Mouse (Mus musculus): ENCODE results near the gene Tiam2. TPM values are rescaled to one million over a fixed set of nuclear protein-coding genes. Genes with fewer than 3 reads are reported as not detected.

Gene Tiam2
- total and polyA plus RNA-seq, 3 experiments: 0.42 to 1.9 TPM; not detected in 1

DNA sequence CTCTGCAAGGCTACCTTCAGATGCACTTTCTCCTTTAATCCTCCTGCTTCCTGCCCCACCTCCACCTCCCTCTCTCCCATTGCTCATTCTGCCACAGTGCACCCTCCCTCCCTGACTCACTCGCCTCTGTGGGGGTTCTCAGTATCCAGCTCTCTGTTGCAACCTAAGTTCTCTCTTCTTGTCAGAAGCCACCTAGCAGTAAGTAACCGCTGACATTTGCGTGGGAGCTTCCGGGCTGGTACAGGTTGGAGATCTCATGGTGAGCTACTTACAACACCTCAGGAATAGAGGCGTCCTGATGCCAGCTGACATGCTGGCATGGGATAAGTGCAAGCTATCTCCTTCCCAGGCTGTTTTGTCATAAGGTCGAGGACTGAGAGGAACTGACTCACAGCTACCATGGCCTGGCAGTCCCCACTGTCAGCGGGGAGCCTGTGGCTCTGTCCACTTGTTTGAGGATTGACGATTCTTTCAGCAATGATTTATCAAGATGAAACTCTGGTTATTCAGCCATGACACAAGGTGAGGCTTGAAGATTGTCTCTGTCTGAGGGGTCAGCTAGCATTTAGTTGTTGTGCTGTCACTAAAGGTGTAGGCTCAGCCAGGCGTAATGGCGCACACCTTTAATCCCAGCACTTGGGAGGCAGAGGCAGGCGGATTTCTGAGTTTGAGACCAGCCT, 164.0 kb downstream of the Tiam2 start:
- no peaks in the 10 kb centered on the region for H3K27me3 ChIP-seq (ENCODE audit: control insufficient read depth in 1 of 2, insufficient read depth in 2 of 2, low read length in 2 of 2)
- H3K79me2 ChIP-seq (ENCODE audit: control insufficient read depth, insufficient read depth, low read length, poor library complexity): no peaks in the 10 kb centered on the region
- no peaks in the 10 kb centered on the region for H3K9me3 ChIP-seq (replicated peaks; ENCODE audit: insufficient read depth, low read length)
- H3K4me3 ChIP-seq (ENCODE audit: control insufficient read depth in 1 of 2, insufficient read depth in 1 of 2, low read depth in 2 of 2, low read length in 2 of 2): no peak overlapping the region
- TF ChIP-seq POLR2AphosphoS5 (IDR thresholded peaks at IDR 0.05; ENCODE audit: borderline replicate concordance, low read depth, low read length) (no peak), SIN3A (IDR thresholded peaks at IDR 0.05; ENCODE audit: low read length) (no peak), ZC3H11A (IDR thresholded peaks at IDR 0.05; ENCODE audit: low read depth, low read length) (no peak), ZNF384 (IDR thresholded peaks at IDR 0.05; ENCODE audit: low read depth, low read length) (no peak), HCFC1 (IDR thresholded peaks at IDR 0.05; ENCODE audit: low read depth, low read length) (no peak), MEF2A (IDR thresholded peaks at IDR 0.05; ENCODE audit: extremely low read depth, insufficient replicate concordance, low read depth, low read length, poor library complexity, severe bottlenecking) (no peak), NRF1 (IDR thresholded peaks at IDR 0.05; ENCODE audit: insufficient read depth, low read depth, low read length, poor library complexity, severe bottlenecking) (no peak), MYB (IDR thresholded peaks at IDR 0.05; ENCODE audit: low read depth, low read length) (no peak), MAFK (IDR thresholded peaks at IDR 0.05; ENCODE audit: borderline replicate concordance, low read depth, low read length) (no peak), ELF1 (IDR thresholded peaks at IDR 0.05; ENCODE audit: low read depth, low read length) (no peak), KAT2A (conservative IDR thresholded peaks at IDR 0.05; ENCODE audit: low read depth, low read length) (no peak)
- H3K36me3 ChIP-seq (ENCODE audit: control insufficient read depth in 1 of 2, insufficient read depth in 2 of 2, low read length in 2 of 2): peaks cover 0 to 18% of the 10 kb centered on the region in 2 experiments; a peak in 2 of 4 replicates
- no peak overlapping the region for H3K27ac ChIP-seq (ENCODE audit: control insufficient read depth, low read depth, low read length)
- H3K4me1 ChIP-seq (ENCODE audit: control insufficient read depth in 1 of 2, insufficient read depth in 2 of 2, low read length in 2 of 2): peaks cover 7 to 26% of the 10 kb centered on the region in 2 experiments
- peak; percentile 23 for DNase-seq (ENCODE audit: low read depth, low spot score)
- H3K9ac ChIP-seq (ENCODE audit: control insufficient read depth, low read depth, low read length, poor library complexity, severe bottlenecking): no peak overlapping the region

DNA sequence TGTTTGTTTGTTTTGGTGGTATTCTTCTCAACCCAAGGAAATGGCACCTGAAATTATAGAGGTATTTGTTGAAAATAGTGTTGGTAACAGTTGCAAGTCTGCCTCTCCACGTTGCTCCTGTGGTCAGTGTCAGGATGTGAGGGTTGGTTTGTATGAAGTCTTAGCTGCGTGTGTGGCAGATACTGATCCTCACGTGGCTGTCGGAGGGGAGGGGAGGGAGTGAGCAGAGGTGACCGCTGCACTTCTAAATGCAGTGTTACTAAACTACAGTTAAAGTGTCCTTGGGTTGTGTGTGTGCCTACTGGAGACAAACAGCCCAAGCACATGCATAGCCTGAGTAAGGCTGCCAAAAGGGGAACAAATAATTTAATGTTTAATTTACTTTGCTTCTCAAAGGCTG, 164.7 kb downstream of the Tiam2 start:
- peaks cover 7 to 25% of the 10 kb centered on the region in 2 experiments for H3K4me1 ChIP-seq (ENCODE audit: control insufficient read depth in 1 of 2, insufficient read depth in 2 of 2, low read length in 2 of 2)
- no peak overlapping the region for H3K27ac ChIP-seq (ENCODE audit: control insufficient read depth, low read depth, low read length)
- no peak overlapping the region for H3K4me3 ChIP-seq (ENCODE audit: control insufficient read depth in 1 of 2, insufficient read depth in 1 of 2, low read depth in 2 of 2, low read length in 2 of 2)
- H3K9ac ChIP-seq (ENCODE audit: control insufficient read depth, low read depth, low read length, poor library complexity, severe bottlenecking): no peak overlapping the region
- H3K27me3 ChIP-seq (ENCODE audit: control insufficient read depth in 1 of 2, insufficient read depth in 2 of 2, low read length in 2 of 2): no peaks in the 10 kb centered on the region
- H3K79me2 ChIP-seq (ENCODE audit: control insufficient read depth, insufficient read depth, low read length, poor library complexity): no peaks in the 10 kb centered on the region
- DNase-seq (ENCODE audit: low read depth, low spot score): no peak
- no peaks in the 10 kb centered on the region for H3K9me3 ChIP-seq (replicated peaks; ENCODE audit: insufficient read depth, low read length)
- TF ChIP-seq SIN3A (IDR thresholded peaks at IDR 0.05; ENCODE audit: low read length) (no peak), UBTF (IDR thresholded peaks at IDR 0.05; ENCODE audit: borderline replicate concordance, insufficient read depth, low read depth, low read length) (no peak), KAT2A (conservative IDR thresholded peaks at IDR 0.05; ENCODE audit: low read depth, low read length) (no peak), MAZ (IDR thresholded peaks at IDR 0.05; ENCODE audit: low read depth, low read length) (no peak), ZKSCAN1 (IDR thresholded peaks at IDR 0.05; ENCODE audit: low read depth, low read length) (no peak), JUND (IDR thresholded peaks at IDR 0.05; ENCODE audit: low read depth, low read length) (no peak), MXI1 (IDR thresholded peaks at IDR 0.05; ENCODE audit: low read depth, low read length) (no peak), NRF1 (IDR thresholded peaks at IDR 0.05; ENCODE audit: insufficient read depth, low read depth, low read length, poor library complexity, severe bottlenecking) (no peak), ELF1 (IDR thresholded peaks at IDR 0.05; ENCODE audit: low read depth, low read length) (no peak), CTCF (IDR thresholded peaks at IDR 0.05 in 2 of 3, conservative IDR thresholded peaks at IDR 0.05 in 1 of 3; ENCODE audit: control insufficient read depth in 1 of 3, insufficient read depth in 1 of 3, low read depth in 2 of 3, low read length in 3 of 3, poor library complexity in 1 of 3, severe bottlenecking in 1 of 3) (no peak), POLR2A (IDR thresholded peaks at IDR 0.05; ENCODE audit: control insufficient read depth in 1 of 2, insufficient read depth in 1 of 2, low read depth in 1 of 2, low read length in 2 of 2, poor library complexity in 1 of 2) (no peak), MAX (IDR thresholded peaks at IDR 0.05; ENCODE audit: low read length) (no peak), CHD2 (IDR thresholded peaks at IDR 0.05; ENCODE audit: low read length) (no peak), USF2 (IDR thresholded peaks at IDR 0.05; ENCODE audit: borderline replicate concordance in 1 of 2, insufficient read depth in 1 of 2, low read depth in 1 of 2, low read length in 2 of 2) (no peak), NELFE (IDR thresholded peaks at IDR 0.05; ENCODE audit: low read depth, low read length) (no peak), GABPA (IDR thresholded peaks at IDR 0.05; ENCODE audit: low read depth, low read length) (no peak), MAFK (IDR thresholded peaks at IDR 0.05; ENCODE audit: borderline replicate concordance, low read depth, low read length) (no peak), CHD1 (IDR thresholded peaks at IDR 0.05; ENCODE audit: low read depth, low read length) (no peak), E2F4 (IDR thresholded peaks at IDR 0.05; ENCODE audit: borderline replicate concordance, low read depth, low read length) (no peak)
- peaks cover 0 to 18% of the 10 kb centered on the region in 2 experiments; a peak in 2 of 4 replicates for H3K36me3 ChIP-seq (ENCODE audit: control insufficient read depth in 1 of 2, insufficient read depth in 2 of 2, low read length in 2 of 2)

Measured in MEL (cell line).